Mouse (Mus musculus): ENCODE data around the gene Myo3a.

GRCm38 (mm10) chr2:22619416-22619815, 392.1 kb downstream of the Myo3a start:
- TF ChIP-seq CTCF (IDR thresholded peaks at IDR 0.05; ENCODE audit: low read depth): no peak
- no peak for TF ChIP-seq EP300 (IDR thresholded peaks at IDR 0.05; ENCODE audit: low read depth)

Data from liver, embryonic 14.5 days (tissue).